Mouse (Mus musculus) midbrain, postnatal 0 days (tissue): ENCODE results near the gene Pex5. TPM values are rescaled to one million over a fixed set of nuclear protein-coding genes. Genes with fewer than 3 reads are reported as not detected.

Source experiments
- ATAC-seq: fragments of 200-750 bp; cut with Nextera tagmentation; 2 replicates; pipeline ENCODE4 v1.8.0; 2017; ENCODE audit warnings: moderate number of reproducible peaks, mild to moderate bottlenecking, moderate TSS enrichment, moderate library complexity; ENCODE audit not compliant: low FRiP score
- DNase-seq: peaks from one replicate; pipeline ENCODE4 v3.0.0-alpha.2; 2015; ENCODE audit warnings: low spot score
- H3K27ac ChIP-seq: fragments of 300-500 bp; sonication (generic); 2 replicates; pipeline ENCODE4 v1.5.1; 2014; ENCODE audit warnings: low read depth, mild to moderate bottlenecking, low read length, mixed read lengths
- H3K27me3 ChIP-seq: fragments of 300-500 bp; sonication (generic); 2 replicates; pipeline ENCODE4 v1.6.1; 2014; ENCODE audit warnings: low read length, control low read depth, mixed read lengths; ENCODE audit not compliant: insufficient read depth
- H3K36me3 ChIP-seq: fragments of 300-500 bp; sonication (generic); 2 replicates; pipeline ENCODE4 v1.6.1; 2014; ENCODE audit warnings: low read length, control low read depth, mixed read lengths; ENCODE audit not compliant: insufficient read depth
- H3K4me1 ChIP-seq: fragments of 300-500 bp; sonication (generic); 2 replicates; pipeline ENCODE4 v1.6.1; 2014; ENCODE audit warnings: mild to moderate bottlenecking, control low read depth, antibody characterized with exemption, low read length, mixed read lengths; ENCODE audit not compliant: insufficient read depth
- H3K4me2 ChIP-seq: fragments of 300-500 bp; sonication (generic); 2 replicates; pipeline ENCODE4 v1.6.1; 2014; ENCODE audit warnings: low read depth, mild to moderate bottlenecking, low read length, mixed read lengths; ENCODE audit not compliant: poor library complexity, severe bottlenecking
- H3K4me3 ChIP-seq: fragments of 300-500 bp; sonication (generic); 2 replicates; pipeline ENCODE4 v1.5.1; 2014; ENCODE audit warnings: low read depth, mild to moderate bottlenecking, low read length, moderate library complexity
- H3K9ac ChIP-seq: fragments of 300-500 bp; sonication (generic); replicated peaks from 2 replicates; pipeline ENCODE4 v1.6.1; 2014; ENCODE audit warnings: mild to moderate bottlenecking, low read length, moderate library complexity, mixed read lengths; ENCODE audit not compliant: poor library complexity, severe bottlenecking
- H3K9me3 ChIP-seq: fragments of 300-500 bp; sonication (generic); 2 replicates; pipeline ENCODE4 v1.6.1; 2016; ENCODE audit warnings: low read length, control low read depth
- CTCF ChIP-seq: IDR thresholded peaks from 2 replicates; pipeline ENCODE4 v1.5.1; 2016; ENCODE audit warnings: antibody characterized with exemption, mild to moderate bottlenecking
- WGBS: fragments of 180-500 bp; shearing (Covaris S2); extraction: QIAGEN DNeasy Blood & Tissue Kit; methylation state at CpG from one replicate; pipeline ENCODE4 v1.1.7; 2014; 5-methylcytosine and 5-hydroxymethylcytosine counted together
- polyA plus RNA-seq: library from polyadenylated mRNA; unstranded; fragments of >200 nt; fragmentation: Nextera tagmentation; extraction: Ambion mirVana; gene quantifications from 2 replicates; pipeline ENCODE4 v1.2.1, GENCODE M21; 2015
- total RNA-seq: library from RNA; depleted of rRNA; stranded (reverse); fragments of >200 nt; gene quantifications from 2 replicates; pipeline ENCODE4 v1.2.3, GENCODE M21; 2014

The Pex5 gene
- total and polyA plus RNA-seq, 2 experiments from 2014 or later = 53.1 to 73.2 TPM

GRCm38 (mm10) chr6:124377494-124378255 is 37.2 kb downstream of the Pex5 start:
- no peaks in the 10 kb centered on the region for H3K9me3 ChIP-seq

GRCm38 (mm10) chr6:124376311-124376710 is 38.6 kb downstream of the Pex5 start:
- Histone ChIP-seq H3K9me3 (no peaks in the 10 kb centered on the region), H3K4me1 (no peaks in the 10 kb centered on the region), H3K36me3 (no peaks in the 10 kb centered on the region), H3K9ac (no peak overlapping the region), H3K27ac (no peak overlapping the region), H3K27me3 (no peaks in the 10 kb centered on the region), H3K4me3 (no peak overlapping the region), H3K4me2 (no peak overlapping the region)
- DNase-seq (no peak), ATAC-seq (no peak)
- TF ChIP-seq CTCF = no peak
- 92% methylated on average over 5 of the region's 5 CpGs for WGBS

More at GRCm38 (mm10) chr6:124377494-124378255, 37.2 kb downstream of the Pex5 start:
- Histone ChIP-seq H3K27me3 (no peaks in the 10 kb centered on the region), H3K4me3 (no peak overlapping the region), H3K4me1 (no peaks in the 10 kb centered on the region), H3K4me2 (no peak overlapping the region), H3K27ac (no peak overlapping the region), H3K36me3 (no peaks in the 10 kb centered on the region), H3K9ac (no peak overlapping the region)
- ATAC-seq = no peak
- TF ChIP-seq CTCF = no peak
- 82% methylated on average over 4 of the region's 4 CpGs for WGBS
- no peak for DNase-seq

- Histone ChIP-seq H3K9ac (no peak overlapping the region), H3K4me1 (no peaks in the 10 kb centered on the region)
- no peak for DNase-seq
Observed at GRCm38 (mm10) chr6:124375435-124375884, 39.4 kb downstream of the Pex5 start.

GRCm38 (mm10) chr6:124374683-124375082 is 40.2 kb downstream of the Pex5 start:
- H3K27ac ChIP-seq = no peak overlapping the region
- 75% methylated on average over 4 of the region's 4 CpGs for WGBS
- TF ChIP-seq CTCF = no peak
- H3K4me3 ChIP-seq = no peak overlapping the region
- no peak overlapping the region for H3K9ac ChIP-seq
- no peak overlapping the region for H3K4me2 ChIP-seq
- no peaks in the 10 kb centered on the region for H3K36me3 ChIP-seq
- no peaks in the 10 kb centered on the region for H3K4me1 ChIP-seq
- H3K9me3 ChIP-seq = no peaks in the 10 kb centered on the region
- ATAC-seq (no peak), DNase-seq (no peak)
- H3K27me3 ChIP-seq = no peaks in the 10 kb centered on the region

More at GRCm38 (mm10) chr6:124375435-124375884, 39.4 kb downstream of the Pex5 start:
- Histone ChIP-seq H3K4me2 (no peak overlapping the region), H3K27ac (no peak overlapping the region), H3K9me3 (no peaks in the 10 kb centered on the region), H3K4me3 (no peak overlapping the region), H3K36me3 (no peaks in the 10 kb centered on the region), H3K27me3 (no peaks in the 10 kb centered on the region)
- no peak for ATAC-seq
- WGBS = 84% methylated on average over 11 of the region's 11 CpGs
- TF ChIP-seq CTCF = no peak

- H3K27me3 ChIP-seq = no peaks in the 10 kb centered on the region
- no peaks in the 10 kb centered on the region for H3K4me1 ChIP-seq
- no peak for TF ChIP-seq CTCF
- H3K9ac ChIP-seq = no peak overlapping the region
- WGBS = 89% methylated on average over 6 of the region's 6 CpGs
- no peak overlapping the region for H3K4me2 ChIP-seq
- DNase-seq (no peak), ATAC-seq (no peak)
- no peak overlapping the region for H3K4me3 ChIP-seq
- H3K9me3 ChIP-seq = no peaks in the 10 kb centered on the region
- no peaks in the 10 kb centered on the region for H3K36me3 ChIP-seq
- no peak overlapping the region for H3K27ac ChIP-seq
Observed at GRCm38 (mm10) chr6:124373584-124374206, 41.2 kb downstream of the Pex5 start.

- H3K27ac ChIP-seq = no peak overlapping the region
- ATAC-seq = no peak
Observed at GRCm38 (mm10) chr6:124364328-124364727, 50.5 kb downstream of the Pex5 start.

More at GRCm38 (mm10) chr6:124364328-124364727, 50.5 kb downstream of the Pex5 start:
- H3K9ac ChIP-seq = no peak overlapping the region
- H3K9me3 ChIP-seq = no peaks in the 10 kb centered on the region
- TF ChIP-seq CTCF = peak; percentile 3; the same call in 1 of the 2 replicates
- DNase-seq = no peak
- no peak overlapping the region for H3K4me3 ChIP-seq
- H3K27me3 ChIP-seq = no peaks in the 10 kb centered on the region
- H3K4me1 ChIP-seq = no peaks in the 10 kb centered on the region
- H3K4me2 ChIP-seq = no peak overlapping the region
- 63% methylated on average over 5 of the region's 5 CpGs for WGBS
- no peaks in the 10 kb centered on the region for H3K36me3 ChIP-seq
